Mouse (Mus musculus) C2C12 (cell line): ENCODE measurements at regions not wholly inside any gene's neighbourhood (a gene's known extent, or its start where the extent isn't known, plus 50 kb on each side); places are given as distances from the start of the nearest gene placed in this dataset.
A peak's percentile ranks its signal among the peaks of the same experiment; 100 is the strongest.
"Not testable (repeated sequence)": the region's sequence is repeated elsewhere in the genome, so short reads cannot be mapped to it uniquely, and the experiment has no call there.

Experiments
- H3K27me3 ChIP-seq: one replicate; pipeline ENCODE4 v1.6.1; 2011; ENCODE audit not compliant: control insufficient read depth, insufficient read depth, insufficient read length
- H3K36me3 ChIP-seq: one replicate; pipeline ENCODE4 v1.6.1; 2011; ENCODE audit not compliant: control insufficient read depth, insufficient read depth
- H3K4me3 ChIP-seq: one replicate; pipeline ENCODE4 v1.5.1; 2011; ENCODE audit warnings: mild to moderate bottlenecking, control low read depth; ENCODE audit not compliant: poor library complexity, insufficient read depth, severe bottlenecking
- H3K79me2 ChIP-seq: one replicate; pipeline ENCODE4 v1.6.1; 2011; ENCODE audit not compliant: control insufficient read depth, insufficient read depth
- H3K79me3 ChIP-seq: one replicate; pipeline ENCODE4 v1.6.1; 2011; ENCODE audit warnings: low read depth, control low read depth
- H3ac ChIP-seq: one replicate; pipeline ENCODE3; 2011; ENCODE audit warnings: low read depth; ENCODE audit not compliant: control insufficient read depth, insufficient read length
- CEBPB ChIP-seq: IDR thresholded peaks from one replicate; pipeline ENCODE4 v1.6.1; 2011; ENCODE audit warnings: low read depth, mild to moderate bottlenecking, control low read depth, moderate library complexity
- CTCF ChIP-seq: IDR thresholded peaks from one replicate; pipeline ENCODE4 v1.5.1; 2011; ENCODE audit not compliant: control insufficient read depth, insufficient read depth, insufficient read length
- FOSL1 ChIP-seq: IDR thresholded peaks from one replicate; pipeline ENCODE4 v1.8.0; 2011; ENCODE audit warnings: mild to moderate bottlenecking, low read length; ENCODE audit not compliant: poor library complexity, insufficient read depth, severe bottlenecking
- MAX ChIP-seq: IDR thresholded peaks from one replicate; pipeline ENCODE4 v1.6.1; 2011; ENCODE audit warnings: mild to moderate bottlenecking, control low read depth
- MYOD1 ChIP-seq: IDR thresholded peaks from one replicate; pipeline ENCODE4 v1.6.1; 2011; ENCODE audit warnings: low read depth; ENCODE audit not compliant: control insufficient read depth, insufficient read length
- MYOG ChIP-seq: IDR thresholded peaks from one replicate; pipeline ENCODE4 v1.6.1; 2011; ENCODE audit not compliant: control insufficient read depth, insufficient read length; ENCODE audit errors: extremely low read depth
- USF1 ChIP-seq: IDR thresholded peaks from one replicate; pipeline ENCODE4 v1.6.1; 2011; ENCODE audit warnings: low read depth, mild to moderate bottlenecking, control low read depth, moderate library complexity

GRCm38 (mm10) chr10:22460386-22460785 lies 100.0 kb downstream of the Raet1d start:
- not testable (repeated sequence) for H3ac ChIP-seq, H3K79me3 ChIP-seq, H3K27me3 ChIP-seq, H3K36me3 ChIP-seq, H3K4me3 ChIP-seq, H3K79me2 ChIP-seq

- H3K36me3 ChIP-seq, H3K27me3 ChIP-seq, H3K4me3 ChIP-seq, H3ac ChIP-seq, H3K79me2 ChIP-seq, H3K79me3 ChIP-seq: not testable (repeated sequence)
Observed at GRCm38 (mm10) chr10:22460818-22461479, 100.6 kb downstream of the Raet1d start.

GRCm38 (mm10) chr10:22461480-22462050 lies 101.2 kb downstream of the Raet1d start:
- not testable (repeated sequence) for H3K79me3 ChIP-seq, H3K79me2 ChIP-seq, H3ac ChIP-seq, H3K36me3 ChIP-seq, H3K27me3 ChIP-seq, H3K4me3 ChIP-seq

GRCm38 (mm10) chr10:22471722-22472330 lies 111.5 kb downstream of the Raet1d start:
- not testable (repeated sequence) for H3K4me3 ChIP-seq, H3ac ChIP-seq, H3K79me3 ChIP-seq, H3K27me3 ChIP-seq, H3K36me3 ChIP-seq, H3K79me2 ChIP-seq

DNA sequence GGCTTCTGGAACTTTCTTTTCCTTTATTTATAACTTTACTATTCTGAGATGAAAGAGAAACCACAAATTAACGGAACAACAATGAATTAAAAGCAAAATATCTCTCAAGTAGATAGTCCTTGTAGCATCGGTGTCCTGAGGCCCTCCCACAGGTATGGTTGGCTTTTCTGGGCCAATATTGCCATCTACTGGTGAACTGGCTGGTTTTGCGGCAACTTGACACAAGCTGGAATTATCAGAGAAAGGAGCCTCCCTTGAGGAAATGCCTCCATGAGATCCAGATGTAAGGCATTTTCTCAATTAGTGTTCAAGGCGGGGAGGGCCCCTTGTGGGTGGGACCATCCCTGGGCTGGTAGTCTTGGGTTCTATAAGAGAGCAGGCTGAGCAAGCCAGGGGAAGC lies 119.5 kb downstream of the Raet1d start:
- H3K36me3 ChIP-seq, H3K79me2 ChIP-seq, H3K4me3 ChIP-seq, H3K79me3 ChIP-seq, H3ac ChIP-seq: not testable (repeated sequence)
- TF ChIP-seq CTCF: peak; percentile 29
- peaks cover 22% of the 10 kb centered on the region for H3K27me3 ChIP-seq

DNA sequence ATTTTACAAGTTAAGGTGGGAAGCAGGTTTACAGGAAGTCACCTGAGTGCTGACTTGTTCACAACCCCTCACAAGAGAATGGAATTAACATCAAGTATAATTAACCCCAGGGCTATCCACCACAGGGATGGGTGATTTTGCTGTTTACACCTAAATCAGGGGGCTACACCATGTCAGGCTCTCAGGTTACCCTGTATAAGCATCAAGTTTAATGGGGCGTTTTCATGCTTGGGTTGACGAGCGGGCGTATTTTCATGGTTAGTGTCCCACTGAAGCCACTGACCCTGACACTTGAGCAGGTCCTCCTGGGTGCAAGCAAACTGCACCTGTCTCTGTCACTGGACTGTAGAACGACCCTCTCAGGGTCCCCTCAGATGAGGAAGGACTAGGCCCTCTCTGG lies 126.7 kb downstream of the Raet1d start:
- not testable (repeated sequence) for H3K79me2 ChIP-seq, H3K79me3 ChIP-seq, H3K4me3 ChIP-seq, H3ac ChIP-seq, H3K36me3 ChIP-seq
- peaks cover 11% of the 10 kb centered on the region for H3K27me3 ChIP-seq

- not testable (repeated sequence) for H3K4me3 ChIP-seq, H3K36me3 ChIP-seq, H3K79me3 ChIP-seq, H3K27me3 ChIP-seq, H3ac ChIP-seq, H3K79me2 ChIP-seq
Observed at GRCm38 (mm10) chr10:22491806-22492347, 131.5 kb downstream of the Raet1d start.

DNA sequence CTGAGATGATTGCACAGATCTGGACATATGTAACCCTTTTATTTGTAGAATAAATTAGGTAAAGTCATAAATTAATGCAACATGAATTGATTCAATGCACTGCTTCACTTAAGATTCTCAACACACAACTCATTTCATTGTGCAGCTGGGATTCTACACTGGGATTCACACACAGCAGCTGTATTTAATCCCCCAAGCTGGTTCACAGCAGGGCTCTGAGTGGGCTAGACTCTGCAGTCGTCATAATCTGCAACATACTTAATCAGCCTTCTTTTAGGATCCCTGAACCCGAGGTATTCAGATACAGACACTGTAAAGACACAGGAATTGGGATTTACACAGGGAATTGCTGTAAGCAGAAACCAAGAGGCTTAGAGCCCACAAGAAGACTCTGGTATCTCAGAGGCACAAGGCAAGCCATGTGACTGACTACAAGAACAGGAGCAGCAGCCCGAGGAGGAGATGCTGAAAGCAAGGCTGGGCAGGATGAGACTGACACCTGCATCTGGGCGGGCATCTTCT lies 135.7 kb downstream of the Raet1d start:
- Histone ChIP-seq H3K79me3 (no peaks in the 10 kb centered on the region), H3K4me3 (no peak overlapping the region)
- TF ChIP-seq CEBPB (no peak), CTCF (no peak), MYOG (no peak), MYOD1 (no peak), FOSL1 (no peak), USF1 (no peak), MAX (no peak)

More for the DNA sequence above, 135.7 kb downstream of the Raet1d start:
- peaks cover 5% of the 10 kb centered on the region for H3K27me3 ChIP-seq
- H3ac ChIP-seq: no peak overlapping the region
- no peaks in the 10 kb centered on the region for H3K79me2 ChIP-seq
- no peaks in the 10 kb centered on the region for H3K36me3 ChIP-seq
